Mouse (Mus musculus) testis, postnatal 14 days (tissue): ENCODE results near the gene Dclre1b.
A peak's percentile ranks its signal among the peaks of the same experiment; 100 is the strongest.
"Not testable (repeated sequence)": the region's sequence is repeated elsewhere in the genome, so short reads cannot be mapped to it uniquely, and the experiment has no call there.

ENCODE experiments used
- DNase-seq: peaks from one replicate; pipeline ENCODE4 v3.0.0; 2021; ENCODE audit warnings: low spot score

The Dclre1b gene

GRCm38 (mm10) chr3:103810967-103811366 lies 1.7 kb upstream of the Dclre1b start:
- DNase-seq = no peak

- DNase-seq = no peak
Measured at GRCm38 (mm10) chr3:103809799-103810150, 531 bp upstream of the Dclre1b start.

- no peak for DNase-seq
Measured at GRCm38 (mm10) chr3:103805671-103806070, 3.6 kb downstream of the Dclre1b start.

GRCm38 (mm10) chr3:103802861-103803260 lies 6.4 kb downstream of the Dclre1b start:
- no peak for DNase-seq

DNA sequence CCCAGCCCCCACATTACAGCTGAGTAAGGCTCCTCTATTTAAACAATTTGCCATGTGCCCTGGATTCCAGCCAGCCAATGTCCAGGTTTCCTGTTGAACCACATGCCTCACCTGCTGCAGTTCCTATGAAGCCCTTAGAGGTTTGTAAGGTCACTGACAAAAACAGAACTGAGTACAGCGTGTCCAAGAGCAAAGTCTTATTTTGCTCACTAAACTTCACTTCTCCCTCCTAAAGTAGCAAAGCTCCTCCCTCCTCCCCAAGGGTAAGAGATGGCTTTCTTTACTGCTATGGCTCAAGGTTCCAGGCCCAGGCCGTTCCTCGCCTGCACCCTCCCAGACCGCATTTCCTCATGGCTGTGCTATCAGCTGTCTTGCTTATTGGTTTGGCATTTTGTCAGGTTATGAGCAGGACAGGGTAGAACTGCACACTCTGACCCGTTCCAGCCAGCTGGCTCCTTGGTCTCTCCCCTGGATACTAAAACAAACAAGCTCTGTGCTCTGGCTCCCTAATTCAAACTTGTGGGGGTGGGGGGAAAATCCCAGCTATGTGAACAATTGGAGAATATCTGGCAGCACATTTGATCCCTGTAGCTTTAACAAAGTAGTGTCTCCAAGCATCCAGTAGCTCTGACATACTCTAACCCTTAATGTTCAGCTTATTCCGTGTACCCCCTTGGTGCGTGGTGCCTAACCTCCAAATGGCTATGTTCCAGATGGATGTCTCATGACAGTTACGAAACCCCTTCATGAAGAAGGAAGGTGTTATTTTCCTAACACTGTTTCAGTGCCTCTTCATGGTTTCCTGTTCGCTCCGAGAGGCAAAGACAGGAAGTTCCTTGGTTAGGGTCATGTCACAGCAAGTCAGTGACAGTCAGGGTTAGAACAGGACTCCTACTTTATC lies 7.4 kb downstream of the Dclre1b start:
- peak; percentile 86 for DNase-seq

DNA sequence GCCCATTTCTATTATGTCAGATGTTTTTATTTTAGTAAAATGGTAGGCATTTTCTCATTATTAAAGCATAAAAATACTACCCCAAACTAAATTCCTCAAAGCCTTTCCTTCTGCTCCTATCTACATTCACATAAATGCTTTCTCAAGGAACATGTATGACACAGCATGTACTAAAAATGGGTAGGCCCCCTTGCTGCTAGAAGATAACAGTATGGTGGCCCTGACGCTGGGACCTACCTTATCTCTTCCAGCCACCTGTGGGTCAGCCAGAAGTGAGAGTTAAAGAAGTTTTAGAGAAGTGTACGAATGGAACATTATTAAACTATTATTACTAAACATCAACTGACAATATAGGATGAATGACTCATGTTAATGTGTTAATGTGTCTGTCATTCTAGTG lies 9.7 kb downstream of the Dclre1b start:
- DNase-seq = no peak

GRCm38 (mm10) chr3:103796389-103796788 lies 12.9 kb downstream of the Dclre1b start:
- no peak for DNase-seq

- no peak for DNase-seq
Measured at GRCm38 (mm10) chr3:103792566-103792965, 16.7 kb downstream of the Dclre1b start.

DNA sequence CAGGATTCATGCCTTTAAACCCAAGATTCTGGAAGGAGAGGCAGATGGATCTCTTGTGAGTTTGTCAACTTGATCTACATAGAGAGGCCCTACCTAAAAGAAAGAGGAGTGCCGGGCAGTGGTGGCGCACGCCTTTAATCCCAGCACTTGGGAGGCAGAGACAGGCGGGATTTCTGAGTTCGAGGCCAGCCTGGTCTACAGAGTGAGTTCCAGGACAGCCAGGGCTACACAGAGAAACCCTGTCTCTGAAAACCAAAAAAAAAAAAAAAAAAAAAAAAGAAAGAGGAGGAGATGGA lies 17.2 kb downstream of the Dclre1b start:
- DNase-seq = not testable (repeated sequence)

DNA sequence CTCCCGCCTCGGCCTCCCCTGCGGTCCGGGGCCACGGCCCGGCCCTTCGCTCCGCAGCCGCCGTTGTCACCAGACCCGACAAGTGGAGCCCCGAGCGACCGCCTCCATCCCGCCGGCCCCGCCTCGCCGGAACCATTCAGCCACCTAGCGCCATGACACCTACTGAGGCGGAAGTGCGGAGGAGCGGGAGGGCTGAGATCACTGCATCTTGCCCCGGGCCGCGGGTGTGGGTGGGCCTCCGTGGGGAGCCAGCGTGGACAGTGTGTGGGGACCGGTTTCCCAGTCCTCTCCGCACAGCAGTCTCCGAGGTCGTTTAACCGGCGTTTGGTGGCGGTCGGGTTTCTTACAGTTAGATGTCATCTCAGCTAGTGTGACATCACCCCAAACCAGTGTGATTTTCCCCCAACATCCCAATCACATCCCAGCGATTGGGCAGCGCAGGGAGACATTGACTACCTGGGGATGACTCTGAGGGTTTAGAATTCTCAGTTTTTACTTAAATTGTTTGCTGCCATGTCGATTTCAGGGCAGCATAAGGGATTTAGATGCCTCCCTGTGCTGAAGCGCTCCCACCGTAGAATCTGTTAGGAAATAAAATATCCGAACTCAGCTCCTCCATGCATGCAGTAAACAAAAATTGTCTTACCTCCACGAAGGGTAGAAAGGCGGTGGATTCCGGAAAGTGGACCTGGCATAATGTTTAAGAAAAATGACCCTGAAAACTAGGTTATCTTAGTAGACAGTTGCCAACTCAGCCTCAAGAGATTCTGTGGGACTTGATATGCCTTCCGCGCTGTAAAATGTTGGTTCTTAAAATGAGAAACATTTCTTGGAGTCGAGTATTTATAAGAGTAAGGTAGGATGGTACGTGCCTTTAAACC lies 17.8 kb downstream of the Dclre1b start, which contains the start of gene Hipk1:
TSS of gene Hipk1 (minus strand) at position 334 of the 881 bp plus-strand sequence.
- DNase-seq = peak; percentile 92

GRCm38 (mm10) chr3:103790346-103791145 lies 18.7 kb downstream of the Dclre1b start:
- peak; percentile 67 for DNase-seq

- DNase-seq = no peak
Measured at GRCm38 (mm10) chr3:103789891-103790345, 19.3 kb downstream of the Dclre1b start.

- DNase-seq = no peak
Measured at GRCm38 (mm10) chr3:103789096-103789495, 20.1 kb downstream of the Dclre1b start.

GRCm38 (mm10) chr3:103787225-103787624 lies 22.0 kb downstream of the Dclre1b start:
- no peak for DNase-seq

- DNase-seq = no peak
Measured at GRCm38 (mm10) chr3:103782844-103783609, 26.2 kb downstream of the Dclre1b start.

DNA sequence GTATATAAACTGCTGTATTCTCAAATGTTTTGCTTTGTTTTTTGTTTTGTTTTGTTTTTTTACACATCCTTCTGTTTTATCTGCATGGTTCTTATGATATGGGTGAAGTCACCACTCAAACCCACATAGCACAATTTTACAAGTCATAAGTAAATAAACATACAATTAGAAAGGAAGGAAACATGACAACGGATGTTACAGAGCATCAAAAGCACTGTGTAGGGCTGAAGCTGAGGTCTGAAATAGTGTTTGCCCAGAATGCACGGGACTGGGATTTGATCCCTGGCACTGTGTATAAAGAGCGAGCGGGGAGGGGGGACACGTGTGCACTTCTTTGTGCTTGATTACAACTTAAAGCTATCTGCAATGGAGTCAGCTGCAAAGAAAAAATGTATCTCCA lies 28.5 kb downstream of the Dclre1b start:
- no peak for DNase-seq

GRCm38 (mm10) chr3:103780271-103780670 lies 29.0 kb downstream of the Dclre1b start:
- no peak for DNase-seq

- no peak for DNase-seq
Measured at GRCm38 (mm10) chr3:103779183-103779582, 30.1 kb downstream of the Dclre1b start.

DNA sequence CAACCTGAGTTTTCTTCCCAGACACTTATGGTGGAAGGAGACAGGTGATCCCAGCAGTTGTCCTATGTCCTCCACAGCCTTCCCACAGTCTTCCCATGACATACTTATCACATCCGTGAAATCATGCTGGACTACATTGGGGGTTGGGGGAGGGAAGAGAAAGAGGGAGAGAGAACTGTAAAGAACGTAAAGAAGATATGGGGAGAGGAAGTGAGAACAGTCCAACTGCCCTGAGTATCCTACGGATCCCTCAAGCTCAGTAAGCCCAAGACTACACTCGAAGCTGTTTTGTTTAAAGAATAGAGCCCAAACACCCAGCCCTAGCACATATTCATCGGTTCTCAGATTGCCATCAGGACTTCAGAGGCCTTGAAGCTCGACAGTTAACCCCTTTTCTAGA lies 30.6 kb downstream of the Dclre1b start:
- DNase-seq = no peak

- DNase-seq = no peak
Measured at GRCm38 (mm10) chr3:103777940-103778339, 31.3 kb downstream of the Dclre1b start.

GRCm38 (mm10) chr3:103774009-103774408 lies 35.2 kb downstream of the Dclre1b start:
- DNase-seq = no peak
